Mouse (Mus musculus) liver, embryonic 12.5 days (tissue): ENCODE results near the gene Cntnap2. TPM values are rescaled to one million over a fixed set of nuclear protein-coding genes. Genes with fewer than 3 reads are reported as not detected.

Source experiments
- ATAC-seq: fragments of 200-750 bp; cut with Nextera tagmentation; 2 replicates; pipeline ENCODE4 v1.8.0; 2017; ENCODE audit warnings: moderate number of reproducible peaks, mild to moderate bottlenecking, moderate library complexity
- H3K27ac ChIP-seq: fragments of 300-500 bp; sonication (generic); 2 replicates; pipeline ENCODE4 v1.5.1; 2016; ENCODE audit warnings: mild to moderate bottlenecking
- H3K27me3 ChIP-seq: fragments of 300-500 bp; sonication (generic); replicated peaks from 2 replicates; pipeline ENCODE4 v1.6.1; 2016; ENCODE audit warnings: mild to moderate bottlenecking, moderate library complexity
- H3K36me3 ChIP-seq: fragments of 300-500 bp; sonication (generic); 2 replicates; pipeline ENCODE4 v1.6.1; 2016; ENCODE audit warnings: mild to moderate bottlenecking, moderate library complexity
- H3K4me1 ChIP-seq: fragments of 300-500 bp; sonication (generic); 2 replicates; pipeline ENCODE4 v1.6.1; 2016
- H3K4me2 ChIP-seq: fragments of 300-500 bp; sonication (generic); 2 replicates; pipeline ENCODE4 v1.6.1; 2016; ENCODE audit warnings: mild to moderate bottlenecking, moderate library complexity
- H3K4me3 ChIP-seq: fragments of 300-500 bp; sonication (generic); 2 replicates; pipeline ENCODE4 v1.5.1; 2016; ENCODE audit warnings: mild to moderate bottlenecking, moderate library complexity
- H3K9ac ChIP-seq: fragments of 300-500 bp; sonication (generic); 2 replicates; pipeline ENCODE4 v1.6.1; 2016; ENCODE audit warnings: mild to moderate bottlenecking, moderate library complexity
- H3K9me3 ChIP-seq: fragments of 300-500 bp; sonication (generic); replicated peaks from 2 replicates; pipeline ENCODE4 v1.6.1; 2016; ENCODE audit warnings: mild to moderate bottlenecking, moderate library complexity
- WGBS: fragments of 180-500 bp; shearing (Covaris S2); methylation state at CpG from one replicate; pipeline ENCODE4 v1.1.7; 2016; ENCODE audit not compliant: insufficient replicate concordance; 5-methylcytosine and 5-hydroxymethylcytosine counted together
- polyA plus RNA-seq: library from polyadenylated mRNA; unstranded; fragments of >200 nt; fragmentation: Nextera tagmentation; extraction: Ambion mirVana; gene quantifications from 2 replicates; pipeline ENCODE4 v1.2.1, GENCODE M21; 2016

Cntnap2 gene
- polyA plus RNA-seq, 1 experiment from 2014 or later, result 0.63 TPM

DNA sequence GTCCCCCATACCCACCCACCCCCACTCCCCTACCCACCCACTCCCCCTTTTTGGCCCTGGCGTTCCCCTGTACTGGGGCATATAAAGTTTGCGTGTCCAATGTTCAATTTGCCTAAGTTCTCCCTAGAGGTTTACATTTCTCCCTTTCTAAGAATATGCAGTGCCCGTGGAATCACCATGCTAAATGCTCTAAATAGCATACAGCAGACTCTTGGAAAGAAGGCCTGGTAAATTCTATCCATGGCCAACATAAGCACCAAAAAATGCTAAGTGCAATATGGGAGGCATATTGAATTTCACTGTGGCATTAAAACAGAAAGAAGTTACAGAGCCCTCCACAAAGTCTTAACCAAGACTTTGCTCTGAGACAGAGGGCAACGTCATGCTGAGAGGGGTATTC lies 177.4 kb downstream of the Cntnap2 start:
- 67% methylated on average over 4 of the region's 4 CpGs for WGBS
- no peaks in the 10 kb centered on the region for H3K9me3 ChIP-seq

DNA sequence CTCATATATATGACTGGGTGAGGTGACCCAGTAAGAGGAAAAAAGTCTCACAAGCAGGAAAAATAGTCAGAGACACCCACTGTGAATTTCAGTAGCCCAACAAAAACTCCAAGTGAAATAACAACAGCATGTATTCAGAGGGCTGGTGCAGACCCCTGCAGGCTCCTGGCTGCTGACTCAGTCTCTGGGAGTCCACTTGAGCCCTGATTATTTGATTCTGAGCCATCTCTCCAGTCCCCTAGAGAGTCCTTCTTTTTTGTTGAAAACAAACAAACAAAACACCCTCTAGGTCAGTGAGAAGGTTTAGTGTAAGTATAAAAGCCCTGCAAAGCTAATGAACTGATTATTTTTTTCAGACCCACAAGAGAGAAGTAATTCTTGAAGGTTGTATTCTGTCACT lies 179.0 kb downstream of the Cntnap2 start:
- no peak for ATAC-seq

More for the DNA sequence above, 177.4 kb downstream of the Cntnap2 start:
- Histone ChIP-seq H3K9ac (no peak overlapping the region), H3K27me3 (no peaks in the 10 kb centered on the region), H3K4me2 (no peak overlapping the region), H3K36me3 (no peaks in the 10 kb centered on the region), H3K4me1 (no peaks in the 10 kb centered on the region), H3K4me3 (no peak overlapping the region), H3K27ac (no peak overlapping the region)
- ATAC-seq, result no peak

DNA sequence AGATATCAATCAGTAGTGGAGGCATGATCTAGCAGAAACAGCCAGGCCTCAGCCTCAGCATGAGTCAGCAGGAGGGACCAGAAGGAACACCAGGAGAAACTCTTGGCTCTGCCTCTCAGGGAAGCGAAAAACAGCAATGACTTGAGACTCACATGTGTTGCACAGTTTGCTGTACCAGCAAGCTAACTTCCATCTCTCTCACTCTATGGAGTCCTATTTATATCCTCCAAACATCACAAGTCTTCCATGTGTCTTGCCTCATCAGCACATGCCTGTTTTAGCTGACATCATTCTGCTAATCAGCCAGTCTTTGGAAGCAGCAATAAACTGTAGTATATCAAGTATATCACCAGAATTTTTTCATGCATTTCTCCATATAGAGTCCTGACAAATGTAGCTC lies 182.1 kb downstream of the Cntnap2 start:
- WGBS, result 58% methylated on average over 1 of the region's 1 CpGs
- Histone ChIP-seq H3K27me3 (no peaks in the 10 kb centered on the region), H3K4me2 (no peak overlapping the region), H3K4me1 (no peaks in the 10 kb centered on the region), H3K9ac (no peak overlapping the region), H3K36me3 (no peaks in the 10 kb centered on the region), H3K4me3 (no peak overlapping the region), H3K27ac (no peak overlapping the region), H3K9me3 (no peaks in the 10 kb centered on the region)
- ATAC-seq, result no peak

More for the DNA sequence above, 179.0 kb downstream of the Cntnap2 start:
- no peaks in the 10 kb centered on the region for H3K27me3 ChIP-seq
- H3K4me1 ChIP-seq, result no peaks in the 10 kb centered on the region
- H3K9me3 ChIP-seq, result no peaks in the 10 kb centered on the region
- H3K27ac ChIP-seq, result no peak overlapping the region
- no peak overlapping the region for H3K9ac ChIP-seq
- H3K4me2 ChIP-seq, result no peak overlapping the region
- no peaks in the 10 kb centered on the region for H3K36me3 ChIP-seq
- H3K4me3 ChIP-seq, result no peak overlapping the region

DNA sequence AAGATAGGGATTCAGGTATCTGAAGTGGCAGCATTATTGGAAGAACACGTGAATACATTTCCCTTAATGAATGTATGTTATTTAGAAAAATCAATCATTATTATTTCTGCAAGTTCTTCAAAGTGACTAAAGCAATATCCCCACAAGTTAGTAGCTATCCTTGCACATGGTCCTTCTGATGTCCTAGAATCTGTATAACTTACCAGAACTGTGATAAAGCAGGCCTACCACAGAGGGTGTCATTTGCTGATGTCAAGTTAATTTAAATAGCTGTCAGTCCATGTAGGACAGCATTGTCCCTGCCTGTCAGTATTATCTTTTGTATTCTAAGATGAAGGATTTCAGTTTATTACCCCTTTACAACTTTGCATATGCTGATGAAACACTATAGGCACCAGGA lies 185.5 kb downstream of the Cntnap2 start:
- no peaks in the 10 kb centered on the region for H3K36me3 ChIP-seq
- H3K4me1 ChIP-seq, result no peaks in the 10 kb centered on the region
- H3K9ac ChIP-seq, result no peak overlapping the region
- ATAC-seq, result no peak
- H3K9me3 ChIP-seq, result no peaks in the 10 kb centered on the region
- no peak overlapping the region for H3K4me3 ChIP-seq
- no peak overlapping the region for H3K27ac ChIP-seq
- H3K4me2 ChIP-seq, result no peak overlapping the region
- WGBS, result 52% methylated on average over 1 of the region's 1 CpGs
- H3K27me3 ChIP-seq, result no peaks in the 10 kb centered on the region

DNA sequence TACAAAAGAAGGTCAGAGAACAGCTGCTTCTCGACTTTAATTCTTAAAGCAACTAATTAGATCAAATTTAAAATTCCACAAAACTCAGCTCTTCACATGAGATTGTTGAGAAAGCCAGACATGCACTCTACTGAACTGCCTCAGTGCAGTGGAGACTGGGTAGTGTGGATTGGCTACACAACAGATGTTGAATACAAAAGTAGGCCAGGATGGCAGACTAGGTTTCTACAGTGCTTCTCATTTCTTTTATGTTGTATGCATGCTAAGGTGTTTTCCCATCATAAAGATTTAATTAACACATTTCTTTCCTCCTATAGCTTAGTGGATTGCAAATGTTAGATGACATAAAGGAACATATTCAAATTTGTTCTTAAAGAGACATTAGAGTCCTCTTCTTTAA lies 198.9 kb downstream of the Cntnap2 start:
- Histone ChIP-seq H3K4me1 (no peaks in the 10 kb centered on the region), H3K27ac (no peak overlapping the region), H3K4me2 (no peak overlapping the region), H3K4me3 (no peak overlapping the region), H3K9me3 (no peaks in the 10 kb centered on the region), H3K27me3 (no peaks in the 10 kb centered on the region), H3K9ac (no peak overlapping the region), H3K36me3 (no peaks in the 10 kb centered on the region)
- ATAC-seq, result no peak
- 42% methylated on average over 1 of the region's 1 CpGs for WGBS

DNA sequence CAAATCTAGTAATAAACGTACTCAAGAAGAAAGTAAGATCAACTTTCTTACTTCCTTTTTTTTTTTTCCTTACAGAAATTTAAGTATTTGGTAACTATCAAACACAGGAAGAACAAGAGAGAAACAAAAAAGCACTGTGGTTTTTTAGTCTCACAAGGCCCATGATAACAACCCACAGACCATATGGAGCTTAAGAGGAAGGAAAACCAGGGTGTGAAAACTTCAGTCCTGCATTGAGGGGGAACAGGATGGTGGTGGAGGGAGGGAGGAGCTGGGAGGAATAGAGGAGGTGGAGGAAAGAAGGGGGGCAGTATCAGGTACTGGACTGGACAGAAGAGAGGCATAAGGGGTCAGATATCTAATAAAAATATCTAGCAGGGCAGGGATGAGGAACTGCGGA lies 212.4 kb downstream of the Cntnap2 start:
- WGBS, result 19% methylated on average over 2 of the region's 2 CpGs
- H3K27me3 ChIP-seq, result no peaks in the 10 kb centered on the region
- H3K9ac ChIP-seq, result no peak overlapping the region
- no peak overlapping the region for H3K4me2 ChIP-seq
- H3K4me3 ChIP-seq, result no peak overlapping the region
- ATAC-seq, result peak; percentile 60
- H3K4me1 ChIP-seq, result no peaks in the 10 kb centered on the region
- H3K9me3 ChIP-seq, result no peaks in the 10 kb centered on the region
- H3K36me3 ChIP-seq, result no peaks in the 10 kb centered on the region
- H3K27ac ChIP-seq, result no peak overlapping the region

DNA sequence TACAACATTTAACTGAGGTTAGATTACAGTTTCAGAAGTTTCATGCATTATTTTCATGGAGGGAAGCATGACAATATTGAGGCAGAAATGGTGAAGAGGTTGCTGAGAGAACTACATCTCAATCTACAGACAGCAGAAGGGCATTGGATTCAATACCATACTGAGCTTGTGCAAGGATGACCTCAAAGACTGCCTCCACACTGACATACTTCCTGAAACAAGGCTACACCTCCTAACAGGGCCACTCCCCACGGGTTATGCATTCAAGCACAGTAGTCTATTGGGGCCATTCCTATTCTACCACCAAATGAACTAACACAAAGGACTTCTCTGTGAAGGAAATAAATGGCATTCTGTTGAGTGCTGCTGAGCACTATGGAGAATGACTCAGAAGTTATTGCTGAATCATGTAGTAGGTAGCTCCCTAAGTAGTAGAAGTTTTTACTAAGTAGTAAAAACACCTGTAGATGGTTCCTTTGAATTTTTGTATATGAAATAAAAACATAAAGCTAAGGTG lies 214.2 kb downstream of the Cntnap2 start:
- 24% methylated on average over 1 of the region's 1 CpGs for whole genome bisulfite sequencing
- no peak for ATAC-seq

DNA sequence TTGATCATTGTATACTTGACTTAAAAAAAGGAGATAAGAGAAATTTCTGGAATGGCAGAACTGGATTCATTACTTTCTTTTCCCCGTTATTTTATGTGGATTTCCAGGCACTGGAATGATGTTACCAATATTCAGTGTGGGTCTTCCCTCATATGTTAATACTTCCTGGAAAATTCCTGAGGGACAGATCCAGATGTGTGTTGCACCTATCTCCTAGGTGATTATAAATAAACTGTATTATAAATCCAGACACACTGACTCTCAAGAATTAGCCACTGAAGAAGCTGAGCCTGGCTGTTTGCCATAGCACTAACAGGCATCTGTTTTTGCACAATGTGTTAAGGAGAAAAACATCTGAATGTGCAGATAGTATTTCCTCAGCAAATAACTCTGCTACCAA lies 231.0 kb downstream of the Cntnap2 start:
- Histone ChIP-seq H3K9me3 (no peaks in the 10 kb centered on the region), H3K27me3 (no peaks in the 10 kb centered on the region), H3K4me2 (no peak overlapping the region), H3K27ac (no peak overlapping the region), H3K4me1 (no peaks in the 10 kb centered on the region), H3K9ac (no peak overlapping the region), H3K4me3 (no peak overlapping the region), H3K36me3 (no peaks in the 10 kb centered on the region)
- ATAC-seq, result no peak
- 66% methylated on average over 1 of the region's 1 CpGs for WGBS

More for the DNA sequence above, 214.2 kb downstream of the Cntnap2 start:
- no peaks in the 10 kb centered on the region for H3K9me3 ChIP-seq
- no peaks in the 10 kb centered on the region for H3K36me3 ChIP-seq
- no peak overlapping the region for H3K4me3 ChIP-seq
- no peak overlapping the region for H3K4me2 ChIP-seq
- H3K4me1 ChIP-seq, result no peaks in the 10 kb centered on the region
- no peak overlapping the region for H3K27ac ChIP-seq
- no peaks in the 10 kb centered on the region for H3K27me3 ChIP-seq
- no peak overlapping the region for H3K9ac ChIP-seq

DNA sequence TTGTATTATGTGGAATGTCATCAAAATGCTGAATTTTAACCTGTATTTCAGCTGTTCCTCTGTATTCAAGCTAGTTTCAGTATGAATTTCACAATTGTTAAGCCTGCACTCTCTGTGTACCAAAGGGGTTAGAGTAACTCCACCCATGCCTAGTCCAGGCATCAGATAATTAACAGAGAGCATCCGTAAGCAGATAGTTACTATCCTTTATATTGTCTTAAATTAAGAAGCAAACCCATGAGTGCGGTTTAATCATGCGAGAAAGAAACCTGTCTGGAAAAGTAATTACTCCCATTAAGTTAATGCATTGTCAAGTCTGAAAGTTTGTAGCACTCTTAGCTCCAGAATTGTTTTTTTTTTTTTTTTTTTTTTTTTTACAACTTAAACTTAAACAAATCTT lies 258.3 kb downstream of the Cntnap2 start:
- no peak overlapping the region for H3K27ac ChIP-seq
- H3K4me2 ChIP-seq, result no peak overlapping the region
- H3K4me1 ChIP-seq, result no peaks in the 10 kb centered on the region
- ATAC-seq, result no peak
- no peaks in the 10 kb centered on the region for H3K36me3 ChIP-seq
- no peak overlapping the region for H3K4me3 ChIP-seq
- H3K9me3 ChIP-seq, result no peaks in the 10 kb centered on the region
- H3K9ac ChIP-seq, result no peak overlapping the region
- H3K27me3 ChIP-seq, result no peaks in the 10 kb centered on the region
- WGBS, result 78% methylated on average over 3 of the region's 3 CpGs

DNA sequence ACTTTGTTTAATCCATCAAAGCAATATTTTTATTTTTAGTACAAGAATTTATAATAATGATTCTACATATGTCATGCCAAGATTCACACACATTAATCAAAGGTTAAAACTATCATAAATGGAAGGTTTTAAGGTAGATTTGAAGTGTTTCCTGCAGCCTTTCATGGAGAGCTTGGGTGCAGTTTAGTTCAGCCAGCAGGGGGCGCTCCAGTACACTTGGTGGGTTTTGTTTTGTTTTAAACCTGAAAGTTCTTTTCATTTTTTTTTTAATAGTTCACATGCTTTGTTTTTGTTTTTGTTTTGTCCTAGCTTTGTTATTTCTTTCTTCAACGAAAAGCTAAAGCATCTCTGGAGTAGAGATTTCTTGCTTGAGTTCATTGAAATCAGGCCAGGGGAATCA lies 264.3 kb downstream of the Cntnap2 start:
- Histone ChIP-seq H3K27me3 (no peaks in the 10 kb centered on the region), H3K9me3 (no peaks in the 10 kb centered on the region), H3K9ac (no peak overlapping the region), H3K4me1 (no peaks in the 10 kb centered on the region), H3K4me2 (no peak overlapping the region), H3K36me3 (no peaks in the 10 kb centered on the region), H3K27ac (no peak overlapping the region), H3K4me3 (no peak overlapping the region)
- no peak for ATAC-seq
- 2% methylated on average over 2 of the region's 2 CpGs for WGBS

DNA sequence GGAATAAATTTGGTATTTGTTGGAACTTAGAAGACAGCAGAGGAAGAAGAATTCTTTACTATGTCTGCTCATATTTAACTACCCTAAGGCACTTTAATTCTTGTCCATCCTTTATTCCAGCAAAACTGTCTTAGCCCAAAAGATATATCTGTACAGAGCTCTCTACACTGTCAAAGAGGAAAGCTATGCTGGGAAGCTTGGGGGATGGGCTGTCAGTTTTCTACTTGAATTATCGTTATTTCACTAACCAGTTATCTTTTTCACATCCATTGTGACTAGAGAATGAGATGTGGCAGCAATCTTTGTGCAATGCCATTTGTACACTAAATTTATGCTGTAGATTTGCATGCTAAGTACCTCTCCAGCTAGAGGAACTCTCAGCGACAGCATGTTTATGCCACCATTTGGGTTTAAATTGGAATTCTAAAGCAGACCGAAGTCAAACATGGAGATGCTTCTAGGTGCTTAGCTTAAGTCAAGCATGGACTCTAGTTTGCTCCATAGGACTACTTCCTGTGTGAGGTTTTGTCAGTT lies 268.9 kb downstream of the Cntnap2 start:
- ATAC-seq, result no peak
- WGBS, result 71% methylated on average over 3 of the region's 3 CpGs

DNA sequence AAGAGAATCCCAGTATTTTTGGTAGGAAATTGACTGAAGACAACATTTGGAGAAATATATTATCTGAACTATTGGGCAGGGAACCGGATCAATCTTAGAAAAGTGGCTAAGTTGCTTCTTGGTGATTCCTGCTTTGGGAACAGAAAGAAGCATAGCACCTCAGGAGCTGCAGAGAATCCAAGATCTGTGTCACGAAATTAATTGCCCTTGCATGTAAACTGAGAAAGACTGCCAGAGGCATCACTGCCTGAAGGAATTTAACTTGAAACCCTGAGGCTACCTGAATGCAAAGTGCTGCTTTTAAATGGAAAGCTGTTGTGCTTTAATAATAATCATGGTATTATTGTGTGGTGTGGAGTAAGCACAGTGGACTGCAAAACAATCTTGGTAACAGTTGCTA lies 286.2 kb downstream of the Cntnap2 start:
- Histone ChIP-seq H3K36me3 (no peaks in the 10 kb centered on the region), H3K27me3 (no peaks in the 10 kb centered on the region), H3K9me3 (no peaks in the 10 kb centered on the region), H3K9ac (no peak overlapping the region), H3K4me1 (no peaks in the 10 kb centered on the region), H3K4me2 (no peak overlapping the region), H3K27ac (no peak overlapping the region), H3K4me3 (no peak overlapping the region)
- 51% methylated on average over 2 of the region's 2 CpGs for WGBS
- ATAC-seq, result no peak

More for the DNA sequence above, 268.9 kb downstream of the Cntnap2 start:
- Histone ChIP-seq H3K27ac (no peak overlapping the region), H3K9me3 (no peaks in the 10 kb centered on the region), H3K4me2 (no peak overlapping the region), H3K27me3 (no peaks in the 10 kb centered on the region), H3K36me3 (no peaks in the 10 kb centered on the region), H3K4me1 (no peaks in the 10 kb centered on the region), H3K4me3 (no peak overlapping the region), H3K9ac (no peak overlapping the region)

DNA sequence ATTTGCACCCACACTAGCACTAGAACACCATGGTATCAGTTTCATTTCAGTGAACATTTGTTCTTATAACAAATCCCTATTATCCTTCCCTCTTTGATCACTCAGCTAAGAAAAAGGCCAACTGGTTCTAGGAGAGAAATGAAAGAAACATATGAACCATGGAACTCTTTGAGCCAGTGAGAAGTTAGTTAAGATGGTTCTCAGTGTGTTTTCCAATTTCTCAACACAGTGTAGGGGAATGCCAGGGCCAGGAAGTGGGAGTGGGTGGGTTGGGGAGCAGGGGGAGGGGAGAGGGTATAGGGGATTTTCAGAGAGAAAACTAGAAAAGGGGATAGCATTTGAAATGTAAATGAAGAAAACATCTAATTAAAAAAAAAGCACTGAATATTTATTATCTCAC lies 286.8 kb downstream of the Cntnap2 start:
- ATAC-seq, result no peak
- Histone ChIP-seq H3K4me1 (no peaks in the 10 kb centered on the region), H3K27me3 (no peaks in the 10 kb centered on the region), H3K27ac (no peak overlapping the region), H3K4me2 (no peak overlapping the region), H3K9ac (no peak overlapping the region), H3K4me3 (no peak overlapping the region), H3K9me3 (no peaks in the 10 kb centered on the region), H3K36me3 (no peaks in the 10 kb centered on the region)
